Mouse (Mus musculus): ENCODE data around the gene Noct.

DNA sequence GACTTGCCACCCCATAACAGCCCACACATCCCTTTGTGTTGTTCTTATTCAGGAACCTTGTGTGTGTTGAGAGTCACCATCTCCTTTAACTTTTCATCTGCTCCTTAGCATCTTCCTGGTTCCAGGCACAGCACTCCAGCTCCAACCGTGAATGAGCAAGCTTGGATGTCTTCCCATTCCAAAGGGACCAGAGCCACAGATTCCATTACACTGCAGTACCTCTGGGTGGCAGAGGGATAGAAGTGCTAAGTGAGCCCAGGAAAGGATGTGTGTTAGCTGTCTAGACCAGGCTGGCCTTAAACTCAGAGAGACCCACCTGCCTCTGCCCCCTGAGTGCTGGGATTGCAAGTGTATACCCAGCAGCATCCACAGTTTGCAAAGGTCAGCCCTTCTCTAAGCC lies 26.0 kb upstream of the Noct start:
- TF ChIP-seq EP300 (IDR thresholded peaks at IDR 0.05; ENCODE audit: low read length) = no peak
- TF ChIP-seq POLR2A (IDR thresholded peaks at IDR 0.05; ENCODE audit: low read depth, low read length) = no peak
- no peak for TF ChIP-seq CTCF (conservative IDR thresholded peaks at IDR 0.05 in 1 of 2, IDR thresholded peaks at IDR 0.05 in 1 of 2; ENCODE audit: low read depth in 2 of 2, low read length in 2 of 2)
- TF ChIP-seq NRF1 (IDR thresholded peaks at IDR 0.05; ENCODE audit: low read depth, low read length) = no peak
- TF ChIP-seq MEF2A (IDR thresholded peaks at IDR 0.05; ENCODE audit: borderline replicate concordance, low read depth, low read length) = no peak
- no peak for TF ChIP-seq GABPA (IDR thresholded peaks at IDR 0.05; ENCODE audit: insufficient replicate concordance, low read depth, low read length)
- TF ChIP-seq ELF1 (IDR thresholded peaks at IDR 0.05; ENCODE audit: low read depth, low read length) = no peak
- TF ChIP-seq ZC3H11A (IDR thresholded peaks at IDR 0.05; ENCODE audit: low read depth, low read length) = no peak
- no peak for TF ChIP-seq ZMIZ1 (IDR thresholded peaks at IDR 0.05; ENCODE audit: low read depth, low read length)

All from CH12.LX (cell line).